Mouse (Mus musculus): ENCODE data around the gene Nos1ap.

DNA sequence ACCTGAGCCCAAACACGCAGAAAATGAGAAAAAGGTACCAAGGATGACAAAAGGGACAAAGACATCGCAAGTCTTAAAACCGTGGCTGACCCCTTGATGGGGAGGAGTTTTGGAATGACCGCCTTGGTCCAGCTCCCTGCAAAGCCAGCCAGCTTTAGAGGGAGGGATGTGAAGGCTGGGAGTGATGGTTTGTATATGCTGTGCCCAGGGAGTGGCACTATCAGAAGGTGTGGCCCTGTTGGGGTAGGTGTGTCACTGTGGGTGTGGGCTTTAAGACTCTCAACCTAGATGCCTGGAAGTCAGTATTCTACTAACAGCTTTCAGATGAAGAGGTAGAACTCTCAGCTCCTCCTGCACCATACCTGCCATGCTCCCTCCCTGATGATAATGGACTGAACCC is 10.6 kb downstream of the Nos1ap start:
- TF ChIP-seq CTCF (IDR thresholded peaks at IDR 0.05; ENCODE audit: borderline replicate concordance, extremely low read depth, insufficient read depth, insufficient read length) (no peak), POLR2A (IDR thresholded peaks at IDR 0.05; ENCODE audit: borderline replicate concordance, extremely low read depth, insufficient read depth, insufficient read length, poor library complexity, severe bottlenecking) (no peak)
